Mouse (Mus musculus) kidney, postnatal 14 days (tissue): ENCODE data around the gene Prss53.
"Not testable (repeated sequence)": the region's sequence is repeated elsewhere in the genome, so short reads cannot be mapped to it uniquely, and the experiment has no call there.

Experiments
- DNase-seq: peaks from one replicate; pipeline ENCODE4 v3.0.0; 2022; ENCODE audit warnings: mixed read lengths

Gene Prss53

GRCm38 (mm10) chr7:127908656-127909055 is 17.9 kb upstream of the Prss53 start:
- DNase-seq = no peak

GRCm38 (mm10) chr7:127907939-127908338 is 17.2 kb upstream of the Prss53 start:
- no peak for DNase-seq

GRCm38 (mm10) chr7:127903971-127904796 is 13.4 kb upstream of the Prss53 start, which contains the start of gene Bckdk:
Bckdk (plus strand) TSS chr7:127904082.
- DNase-seq = peak; percentile 87

GRCm38 (mm10) chr7:127901772-127902171 is 11.0 kb upstream of the Prss53 start:
- DNase-seq = no peak

- DNase-seq = no peak
Observed at GRCm38 (mm10) chr7:127899997-127900396, 9.2 kb upstream of the Prss53 start.

- DNase-seq = peak; percentile 38
Observed at GRCm38 (mm10) chr7:127898179-127898956, 7.6 kb upstream of the Prss53 start.

- no peak for DNase-seq
Observed at GRCm38 (mm10) chr7:127897542-127897941, 6.8 kb upstream of the Prss53 start.

- peak; percentile 50 for DNase-seq
Observed at GRCm38 (mm10) chr7:127896384-127896783, 5.6 kb upstream of the Prss53 start.

- not testable (repeated sequence) for DNase-seq
Observed at GRCm38 (mm10) chr7:127895891-127896290, 5.1 kb upstream of the Prss53 start.

- peak; percentile 98 for DNase-seq
Observed at GRCm38 (mm10) chr7:127895442-127895841, 4.7 kb upstream of the Prss53 start, which contains the start of the genes Gm21974 and Vkorc1. Gm21974 (minus strand) TSS chr7:127895454. Vkorc1 (minus strand) TSS chr7:127895617.

- DNase-seq = no peak
Observed at GRCm38 (mm10) chr7:127894480-127894879, 3.7 kb upstream of the Prss53 start.

- DNase-seq = no peak
Observed at GRCm38 (mm10) chr7:127888821-127889220, 1.9 kb downstream of the Prss53 start.

- no peak for DNase-seq
Observed at GRCm38 (mm10) chr7:127887781-127888180, 3.0 kb downstream of the Prss53 start.

- DNase-seq = no peak
Observed at GRCm38 (mm10) chr7:127887191-127887590, 3.6 kb downstream of the Prss53 start.

- DNase-seq = no peak
Observed at GRCm38 (mm10) chr7:127886551-127886950, 4.2 kb downstream of the Prss53 start.

- DNase-seq = peak; percentile 61
Observed at GRCm38 (mm10) chr7:127885951-127886350, 4.8 kb downstream of the Prss53 start.

GRCm38 (mm10) chr7:127880431-127880830 is 10.3 kb downstream of the Prss53 start:
- no peak for DNase-seq

- DNase-seq = no peak
Observed at GRCm38 (mm10) chr7:127879301-127879700, 11.5 kb downstream of the Prss53 start.

- peak; percentile 94 for DNase-seq
Observed at GRCm38 (mm10) chr7:127876467-127877348, 14.1 kb downstream of the Prss53 start, which contains the start of gene Zfp668. Zfp668 (minus strand) TSS chr7:127876828.

GRCm38 (mm10) chr7:127876041-127876466 is 14.7 kb downstream of the Prss53 start, which contains the start of gene Zfp646:
Zfp646 (plus strand) TSS chr7:127876221.
- DNase-seq = peak; percentile 88

GRCm38 (mm10) chr7:127875627-127876001 is 15.2 kb downstream of the Prss53 start:
- DNase-seq = peak; percentile 96
